Mouse (Mus musculus) lung, postnatal 0 days (tissue): ENCODE results near the gene Khdrbs2.
"Not testable (repeated sequence)": the region's sequence is repeated elsewhere in the genome, so short reads cannot be mapped to it uniquely, and the experiment has no call there.

Source experiments
- CTCF ChIP-seq: IDR thresholded peaks from 2 replicates; pipeline ENCODE4 v1.5.1; 2016; ENCODE audit warnings: antibody characterized with exemption, mild to moderate bottlenecking
- EP300 ChIP-seq: IDR thresholded peaks from 2 replicates; pipeline ENCODE4 v1.6.1; 2016; ENCODE audit warnings: antibody characterized with exemption, mild to moderate bottlenecking, control low read depth

- not testable (repeated sequence) for TF ChIP-seq EP300, CTCF
These were observed 374.7 kb downstream of the Khdrbs2 start, which contains the start of gene Gm5415 for GRCm38 (mm10) chr1:32547194-32547593.
